Mouse (Mus musculus) spleen, adult 2 months (tissue): Measurements from ENCODE around the gene Ube2g1.

Experiments
- CTCF ChIP-seq: fragments of 200-500 bp; IDR thresholded peaks from 2 replicates; pipeline ENCODE4 v1.5.1; 2011; ENCODE audit warnings: mild to moderate bottlenecking, inconsistent platforms; ENCODE audit not compliant: insufficient read depth, insufficient read length, insufficient replicate concordance; ENCODE audit errors: extremely low read depth
- POLR2A ChIP-seq: fragments of 200-500 bp; IDR thresholded peaks from 2 replicates; pipeline ENCODE4 v1.6.1; 2011; ENCODE audit warnings: low read depth, low read length, inconsistent platforms

DNA sequence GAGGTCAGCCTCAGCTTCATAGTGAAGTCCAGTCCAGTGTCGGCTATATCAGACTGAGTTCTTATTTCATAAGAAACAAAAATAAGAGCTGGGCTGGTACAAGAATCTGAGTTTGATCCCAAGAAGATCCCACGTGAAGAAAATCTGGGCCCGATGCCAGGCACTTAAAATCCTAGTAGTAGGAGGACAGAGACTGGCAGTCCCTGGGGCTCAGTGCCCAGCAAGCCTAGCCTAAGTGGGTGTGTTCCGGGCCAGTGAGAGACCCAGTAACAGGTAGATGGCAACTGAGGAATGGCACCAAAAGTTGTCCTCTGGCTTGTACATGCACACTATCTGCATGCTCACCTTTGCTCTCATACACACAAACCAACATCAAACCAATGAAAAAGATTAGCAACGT lies 105.6 kb downstream of the Ube2g1 start:
- no peak for TF ChIP-seq CTCF
- TF ChIP-seq POLR2A, result no peak
